Mouse (Mus musculus): ENCODE measurements around the gene Gdf1.

GRCm38 (mm10) chr8:70354004-70354403 is 24.4 kb downstream of the Gdf1 start:
- TF ChIP-seq CTCF (IDR thresholded peaks at IDR 0.05; ENCODE audit: low read depth), result no peak
- no peak for TF ChIP-seq EP300 (IDR thresholded peaks at IDR 0.05; ENCODE audit: low read depth)
